Mouse (Mus musculus) bone marrow macrophage, adult 2 months (primary cell): ENCODE data around the gene Pdzrn4.

Experiments used
- CTCF ChIP-seq: IDR thresholded peaks from 2 replicates; pipeline ENCODE4 v1.5.1; 2012; ENCODE audit warnings: low read depth, mild to moderate bottlenecking, low read length, moderate library complexity
- POLR2A ChIP-seq: IDR thresholded peaks from 2 replicates; pipeline ENCODE4 v1.6.1; 2012; ENCODE audit warnings: mild to moderate bottlenecking, low read depth, low read length, borderline replicate concordance

DNA sequence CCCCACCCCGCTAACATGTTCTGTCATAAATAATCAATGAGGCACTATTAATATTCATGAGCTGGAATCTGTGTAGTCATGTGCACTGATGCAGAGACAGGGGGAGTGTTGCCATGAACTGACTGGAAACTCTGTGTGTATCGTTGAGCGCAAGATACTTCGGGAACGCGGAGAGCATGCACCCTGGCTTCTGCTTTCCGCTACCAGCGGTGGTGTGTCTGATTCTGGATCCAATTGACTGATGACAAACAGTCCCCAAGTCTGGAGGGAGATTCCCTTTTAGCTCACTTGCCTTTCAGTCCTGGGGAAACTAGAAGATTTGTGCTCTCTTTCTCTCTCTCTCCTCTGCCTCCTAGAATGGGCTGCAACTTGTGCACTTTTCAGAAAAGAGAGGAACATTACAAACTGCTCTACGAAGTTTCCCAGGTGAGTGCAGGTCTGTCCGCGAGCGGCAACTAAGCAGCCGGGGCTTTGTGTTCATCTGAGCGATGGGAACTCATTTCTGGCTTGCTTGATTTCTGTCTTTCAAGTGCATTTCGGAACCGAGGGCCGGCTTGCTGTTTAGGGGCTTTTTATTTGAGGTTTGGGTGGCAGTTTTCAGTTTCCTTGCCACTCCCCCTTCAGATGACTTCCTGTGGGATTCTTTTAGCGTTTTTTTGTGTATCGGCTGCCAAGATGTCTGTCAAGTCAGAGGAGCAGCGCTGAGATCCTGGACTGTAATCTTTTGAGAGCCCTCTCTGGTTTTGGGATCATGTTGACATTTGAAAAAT, 200.5 kb downstream of the Pdzrn4 start:
- no peak for TF ChIP-seq CTCF
- TF ChIP-seq POLR2A = no peak
